Mouse (Mus musculus) forebrain, embryonic 11.5 days (tissue): Measurements from ENCODE around the gene Iqcc. TPM values are rescaled to one million over a fixed set of nuclear protein-coding genes. Genes with fewer than 3 reads are reported as not detected.

Experiments
- ATAC-seq: fragments of 200-750 bp; cut with Nextera tagmentation; replicated peaks from 2 replicates; pipeline ENCODE4 v1.8.0; 2017; ENCODE audit warnings: moderate TSS enrichment; ENCODE audit not compliant: low FRiP score
- DNase-seq: peaks from one replicate; pipeline ENCODE4 v3.0.0-alpha.2; 2017; ENCODE audit warnings: low spot score
- H3K27ac ChIP-seq: fragments of 300-500 bp; sonication (generic); 2 replicates; pipeline ENCODE4 v1.5.1; 2014; ENCODE audit warnings: low read depth, low read length
- H3K27me3 ChIP-seq: fragments of 300-500 bp; sonication (generic); 2 replicates; pipeline ENCODE4 v1.6.1; 2014; ENCODE audit warnings: mild to moderate bottlenecking, low read length, mixed read lengths; ENCODE audit not compliant: control insufficient read depth, insufficient read depth
- H3K36me3 ChIP-seq: fragments of 300-500 bp; sonication (generic); 2 replicates; pipeline ENCODE4 v1.6.1; 2014; ENCODE audit warnings: mild to moderate bottlenecking, low read length, moderate library complexity, mixed read lengths; ENCODE audit not compliant: control insufficient read depth, insufficient read depth
- H3K4me1 ChIP-seq: fragments of 300-500 bp; sonication (generic); replicated peaks from 2 replicates; pipeline ENCODE4 v1.6.1; 2014; ENCODE audit warnings: low read length, mixed read lengths; ENCODE audit not compliant: control insufficient read depth, insufficient read depth
- H3K4me2 ChIP-seq: fragments of 300-500 bp; sonication (generic); 2 replicates; pipeline ENCODE4 v1.6.1; 2014; ENCODE audit warnings: low read depth, mild to moderate bottlenecking, low read length, moderate library complexity, mixed read lengths; ENCODE audit not compliant: severe bottlenecking
- H3K4me3 ChIP-seq: fragments of 300-500 bp; sonication (generic); 2 replicates; pipeline ENCODE4 v1.5.1; 2014; ENCODE audit warnings: low read depth, low read length
- H3K9ac ChIP-seq: fragments of 300-500 bp; sonication (generic); 2 replicates; pipeline ENCODE4 v1.6.1; 2014; ENCODE audit warnings: low read length
- H3K9me3 ChIP-seq: fragments of 300-500 bp; sonication (generic); 2 replicates; pipeline ENCODE4 v1.6.1; 2016; ENCODE audit warnings: low read length, mixed read lengths; ENCODE audit not compliant: control insufficient read depth
- WGBS: fragments of 180-500 bp; shearing (Covaris S2); extraction: QIAGEN DNeasy Blood & Tissue Kit; methylation state at CpG from one replicate; pipeline ENCODE4 v1.1.7; 2014; 5-methylcytosine and 5-hydroxymethylcytosine counted together
- polyA plus RNA-seq: library from polyadenylated mRNA; unstranded; fragments of >200 nt; fragmentation: Nextera tagmentation; extraction: Ambion mirVana; gene quantifications from 2 replicates; pipeline ENCODE4 v1.2.1, GENCODE M21; 2014

Iqcc gene
- polyA plus RNA-seq, 1 experiment from 2014 or later, result 27.2 TPM

DNA sequence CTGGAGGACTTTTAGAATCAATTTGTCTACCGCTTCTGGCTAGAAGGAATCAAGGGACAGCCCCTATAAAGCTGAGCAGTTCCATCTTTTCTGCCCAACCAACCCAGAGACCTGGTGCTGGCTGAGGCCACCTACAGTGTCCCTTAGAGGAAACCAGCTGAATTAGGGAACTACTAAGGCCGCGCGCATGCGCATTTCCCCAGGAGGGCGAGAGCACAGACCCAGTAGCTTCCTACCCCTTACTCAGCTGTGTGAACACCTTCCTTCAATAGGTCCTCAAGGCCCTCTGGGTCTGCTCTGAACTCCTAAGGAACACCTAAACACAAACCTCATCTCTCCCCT lies 6.1 kb upstream of the Iqcc start:
- Histone ChIP-seq H3K27me3 (no peaks in the 10 kb centered on the region), H3K4me1 (peaks cover 24% of the 10 kb centered on the region), H3K4me2 (peak overlapping the region; percentile 79), H3K9ac (peak overlapping the region; percentile 77), H3K4me3 (peak overlapping the region; percentile 55), H3K9me3 (no peaks in the 10 kb centered on the region), H3K27ac (peak overlapping the region; percentile 79), H3K36me3 (peaks cover 12% of the 10 kb centered on the region)
- WGBS, result 3% methylated on average over 6 of the region's 6 CpGs
- ATAC-seq (no peak), DNase-seq (peak; percentile 82)

DNA sequence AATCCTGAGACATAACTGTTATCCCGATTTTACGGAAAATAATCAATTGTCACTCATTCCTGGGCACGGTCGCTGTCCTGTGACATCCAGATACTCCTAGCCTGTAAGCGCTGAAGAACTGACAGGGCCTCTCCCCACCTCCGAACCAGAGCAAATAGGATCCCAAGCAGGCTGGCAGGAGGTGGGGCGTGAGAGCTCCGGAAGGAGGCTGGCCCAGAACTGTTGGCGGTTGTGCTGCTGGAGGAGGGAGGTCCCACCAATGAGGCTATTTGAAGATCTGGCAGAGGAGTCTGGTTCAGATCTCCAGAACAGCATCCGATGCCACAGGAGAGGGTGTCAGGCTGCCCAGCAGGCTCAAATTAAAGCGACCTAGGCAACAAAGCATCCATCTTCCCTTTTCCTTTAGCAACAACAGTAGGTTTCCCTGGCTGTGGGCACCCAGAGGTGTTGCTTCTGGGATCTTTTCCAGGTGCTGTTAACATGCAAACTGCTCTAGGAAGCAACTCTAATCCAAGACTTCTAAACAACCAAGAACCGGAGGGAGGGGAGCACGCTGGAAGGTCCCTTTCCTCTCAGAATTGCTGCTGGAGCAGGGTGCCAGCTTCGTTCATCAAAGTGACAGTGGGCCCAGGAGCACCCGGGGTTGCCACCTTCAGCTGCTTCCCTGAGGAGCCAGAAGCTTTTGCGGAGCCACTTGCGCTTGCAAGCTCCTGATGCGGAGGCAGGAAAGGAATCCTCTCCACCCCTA lies 5.6 kb upstream of the Iqcc start:
- H3K36me3 ChIP-seq, result peaks cover 9% of the 10 kb centered on the region
- WGBS, result 1% methylated on average over 18 of the region's 18 CpGs
- ATAC-seq (peak; percentile 84), DNase-seq (peak; percentile 86)
- peak overlapping the region; percentile 77 for H3K9ac ChIP-seq
- H3K9me3 ChIP-seq, result no peaks in the 10 kb centered on the region
- H3K27me3 ChIP-seq, result no peaks in the 10 kb centered on the region
- peak overlapping the region; percentile 79 for H3K4me2 ChIP-seq
- H3K27ac ChIP-seq, result peak overlapping the region; percentile 79
- peak overlapping the region; percentile 55 for H3K4me3 ChIP-seq
- peaks cover 24% of the 10 kb centered on the region for H3K4me1 ChIP-seq

DNA sequence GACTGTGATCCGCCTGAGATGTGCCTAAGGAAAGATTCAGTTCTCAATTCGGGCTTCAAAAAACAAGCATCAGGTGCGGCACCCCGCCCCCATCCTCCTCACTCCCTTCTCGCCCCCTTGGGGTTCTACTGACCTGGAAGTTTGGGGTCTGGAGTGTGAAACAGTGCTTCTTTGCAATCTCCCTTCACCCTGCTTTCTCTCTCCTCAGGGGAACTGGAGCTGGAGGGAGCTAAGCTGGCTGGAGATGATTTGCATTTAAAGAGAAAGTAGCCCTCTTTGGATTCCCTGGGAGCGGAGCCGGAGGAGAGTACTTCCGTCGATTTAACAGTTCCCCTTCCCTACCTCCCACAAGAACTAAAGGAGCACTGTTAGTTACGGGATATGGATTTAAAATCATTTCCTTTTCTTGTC lies 4.8 kb upstream of the Iqcc start, which contains the start of gene Ccdc28b:
Gene Ccdc28b, minus strand, starts transcription at position 267 of the 411 bp plus-strand sequence.
- peak within 1 kb of the TSS; percentile 79 for H3K4me2 ChIP-seq
- 0% methylated on average over 10 of the region's 10 CpGs for WGBS

DNA sequence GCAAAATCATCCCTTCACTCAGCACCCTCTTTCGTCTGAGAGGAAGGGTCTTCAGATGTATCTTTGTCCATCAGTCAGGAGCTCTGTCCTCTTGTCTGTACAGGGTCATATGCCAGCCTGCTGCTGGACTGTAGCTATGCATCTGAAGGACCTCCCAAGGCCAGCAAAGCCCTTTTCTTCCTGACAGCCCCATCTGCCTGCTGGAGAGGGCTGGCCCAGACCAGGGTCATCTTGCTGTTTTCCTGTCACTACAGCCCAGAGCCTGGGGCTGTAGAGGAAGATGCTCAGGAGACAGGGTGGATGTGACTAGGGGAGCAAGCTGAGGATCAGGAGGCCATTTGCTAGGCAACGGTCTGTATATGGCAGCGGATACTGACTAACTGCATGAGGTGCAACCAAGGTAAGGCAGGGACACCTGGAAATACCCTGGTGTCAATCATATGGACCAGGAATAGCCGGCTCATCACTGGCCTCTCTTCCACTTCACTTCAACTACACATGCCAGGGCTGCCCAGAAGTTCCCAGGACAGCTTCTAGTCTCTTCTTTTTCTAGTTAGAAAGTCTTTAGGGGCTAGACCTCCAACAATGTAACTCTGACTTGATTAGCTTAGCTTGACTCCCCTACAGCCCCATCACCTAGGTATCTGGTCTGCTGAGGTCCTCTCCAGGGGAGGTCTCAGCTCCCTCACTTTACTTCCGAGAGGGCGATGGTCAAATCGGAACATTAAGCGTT lies 4.1 kb upstream of the Iqcc start:
- no peaks in the 10 kb centered on the region for H3K27me3 ChIP-seq
- peak overlapping the region; percentile 77 for H3K9ac ChIP-seq
- WGBS, result 23% methylated on average over 8 of the region's 8 CpGs
- peaks cover 31% of the 10 kb centered on the region for H3K4me1 ChIP-seq
- H3K27ac ChIP-seq, result no peak overlapping the region; the same call in 1 of the 2 replicates
- peak overlapping the region; percentile 55 for H3K4me3 ChIP-seq
- no peaks in the 10 kb centered on the region for H3K9me3 ChIP-seq
- H3K36me3 ChIP-seq, result no peaks in the 10 kb centered on the region; the same call in 1 of the 2 replicates
- ATAC-seq (no peak), DNase-seq (no peak)
- H3K4me2 ChIP-seq, result peak overlapping the region; percentile 79

More for the DNA sequence above, 4.8 kb upstream of the Iqcc start, which contains the start of gene Ccdc28b:
- Histone ChIP-seq H3K27me3 (no peaks in the 10 kb centered on the region), H3K4me1 (peaks cover 24% of the 10 kb centered on the region), H3K9ac (peak within 1 kb of the TSS; percentile 77), H3K36me3 (peaks cover 6% of the 10 kb centered on the region; the same call in 1 of the 2 replicates), H3K9me3 (no peaks in the 10 kb centered on the region), H3K27ac (peak within 1 kb of the TSS; percentile 79), H3K4me3 (peak within 1 kb of the TSS; percentile 55)
- DNase-seq, result no peak
- ATAC-seq, result peak; percentile 28; the same call in 1 of the 2 replicates

DNA sequence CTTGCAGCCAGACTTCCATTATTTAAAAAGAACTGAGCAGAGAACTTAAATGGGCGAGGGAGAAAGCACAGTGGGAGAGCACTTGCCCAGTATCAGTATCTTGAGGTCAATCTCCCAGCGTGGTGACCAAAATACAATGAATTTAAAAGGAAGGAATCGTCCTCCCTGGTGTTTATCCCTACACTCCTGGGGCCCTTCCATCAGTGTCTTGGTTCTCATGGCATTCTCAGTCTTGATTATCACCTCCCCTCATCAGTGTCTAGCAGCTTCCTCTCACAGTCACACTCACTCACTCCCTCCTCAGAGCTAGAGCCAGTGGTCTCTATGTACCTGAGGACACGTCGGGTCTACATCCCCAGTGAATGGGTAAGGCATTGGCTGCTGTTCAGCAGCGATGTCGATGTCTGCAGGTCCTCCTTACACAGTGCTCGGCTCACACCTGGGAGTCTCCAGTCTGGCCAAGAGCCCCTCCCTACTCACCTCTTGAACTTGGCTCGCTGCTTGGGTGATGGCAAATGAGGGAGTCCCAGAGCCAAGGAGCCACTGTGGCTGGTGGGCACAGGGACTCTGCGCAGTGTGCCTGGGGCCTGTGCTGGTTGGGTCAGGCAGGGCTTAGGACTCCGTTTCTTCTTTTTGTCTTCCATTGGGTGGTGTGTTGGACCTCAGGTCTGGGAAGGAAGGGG lies 3.4 kb upstream of the Iqcc start:
- ATAC-seq (no peak), DNase-seq (no peak)
- WGBS, result 76% methylated on average over 11 of the region's 11 CpGs
- Histone ChIP-seq H3K4me1 (peaks cover 31% of the 10 kb centered on the region), H3K27me3 (no peaks in the 10 kb centered on the region), H3K9ac (no peak overlapping the region), H3K4me3 (no peak overlapping the region), H3K4me2 (peak overlapping the region; percentile 79; the same call in 1 of the 2 replicates), H3K9me3 (no peaks in the 10 kb centered on the region), H3K36me3 (no peaks in the 10 kb centered on the region; the same call in 1 of the 2 replicates), H3K27ac (no peak overlapping the region)

DNA sequence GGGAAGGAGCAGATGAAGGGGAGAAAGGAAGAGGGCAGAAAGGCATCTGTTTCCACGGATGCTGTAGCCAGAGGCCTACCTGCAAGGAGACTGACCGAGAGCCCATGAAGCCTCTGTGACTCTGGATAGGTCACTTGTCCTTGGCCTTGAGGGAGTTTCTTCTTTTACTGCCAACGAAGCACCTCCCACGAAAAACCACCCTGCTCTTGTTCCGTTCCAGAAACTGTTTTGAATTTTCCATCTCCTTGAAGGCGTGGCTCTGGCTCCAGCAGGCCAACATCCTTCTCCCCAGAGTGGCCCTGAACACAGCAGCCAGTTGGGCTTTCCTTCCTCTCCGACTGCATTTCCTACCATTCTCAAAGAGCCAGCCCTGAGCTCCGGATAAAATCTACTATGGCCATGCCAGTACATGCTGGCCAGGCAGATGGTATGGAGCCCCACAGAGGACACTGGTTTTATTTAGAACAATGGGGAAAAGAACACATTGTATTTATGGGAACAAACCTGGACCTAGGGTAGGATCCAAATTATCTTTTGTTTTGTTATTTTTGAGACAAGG lies 2.5 kb upstream of the Iqcc start:
- 88% methylated on average over 8 of the region's 8 CpGs for WGBS
- Histone ChIP-seq H3K36me3 (no peaks in the 10 kb centered on the region), H3K27ac (no peak overlapping the region), H3K9me3 (no peaks in the 10 kb centered on the region), H3K4me1 (peaks cover 31% of the 10 kb centered on the region), H3K4me2 (no peak overlapping the region), H3K4me3 (no peak overlapping the region), H3K9ac (no peak overlapping the region), H3K27me3 (no peaks in the 10 kb centered on the region)
- DNase-seq, result no peak
- ATAC-seq, result no peak

DNA sequence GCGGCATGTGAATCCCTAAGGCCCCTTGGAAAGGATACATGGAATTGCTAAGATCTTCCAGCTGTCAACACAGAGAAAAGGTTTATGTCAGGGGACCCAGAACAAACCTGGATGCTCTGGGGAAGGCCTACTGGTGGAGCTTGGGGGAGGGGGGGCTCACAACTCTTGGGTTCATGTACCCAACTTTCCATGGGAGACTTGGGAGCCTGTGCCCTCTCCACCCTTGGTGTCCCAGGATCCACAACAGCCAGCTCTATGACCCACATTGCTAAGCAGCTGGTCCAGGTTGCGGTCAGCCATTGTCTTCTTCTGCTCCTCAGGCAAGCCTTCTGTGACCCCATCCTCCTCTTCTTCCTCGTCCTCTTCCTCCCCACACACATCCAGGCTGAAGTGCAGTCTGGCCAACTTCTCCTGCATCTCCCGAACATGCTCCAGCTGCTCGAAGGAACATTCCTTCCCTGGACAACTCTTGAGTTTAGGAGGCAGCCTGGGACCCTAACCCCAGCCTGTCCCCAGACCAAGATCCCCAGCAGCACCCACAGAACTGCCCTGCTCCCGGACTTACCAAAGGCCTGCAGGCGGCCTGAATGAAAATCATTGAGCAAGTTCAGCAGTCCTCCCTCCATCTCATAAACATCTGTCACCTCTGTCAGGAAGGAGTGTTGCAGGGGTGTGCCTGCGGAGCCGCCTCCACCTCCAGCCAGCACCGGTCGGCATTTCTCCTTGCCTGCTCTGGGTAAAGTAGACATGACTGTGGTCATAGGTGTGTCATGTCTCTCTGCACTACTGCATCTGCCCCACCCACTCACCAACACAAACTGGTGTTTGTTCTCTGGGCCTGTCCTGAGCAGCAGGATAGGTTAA lies 1.8 kb upstream of the Iqcc start:
- H3K4me3 ChIP-seq, result no peak overlapping the region
- peaks cover 3% of the 10 kb centered on the region; the same call in 1 of the 2 replicates for H3K36me3 ChIP-seq
- no peaks in the 10 kb centered on the region for H3K27me3 ChIP-seq
- ATAC-seq (no peak), DNase-seq (no peak)
- H3K9me3 ChIP-seq, result no peaks in the 10 kb centered on the region
- no peak overlapping the region for H3K9ac ChIP-seq
- WGBS, result 90% methylated on average over 11 of the region's 11 CpGs
- no peak overlapping the region for H3K4me2 ChIP-seq
- H3K27ac ChIP-seq, result no peak overlapping the region
- H3K4me1 ChIP-seq, result peaks cover 31% of the 10 kb centered on the region
